Mouse (Mus musculus) kidney, adult 2 months (tissue): Measurements from ENCODE around the gene Slc2a13.

Experiments used
- CTCF ChIP-seq: fragments of 200-500 bp; conservative IDR thresholded peaks from 2 replicates; pipeline ENCODE4 v1.5.1; 2011; ENCODE audit warnings: low read depth, mild to moderate bottlenecking, control low read depth, low read length, moderate library complexity, mixed read lengths; ENCODE audit not compliant: insufficient read depth, insufficient read length
- POLR2A ChIP-seq: fragments of 200-500 bp; IDR thresholded peaks from one replicate; pipeline ENCODE4 v1.6.1; 2011; ENCODE audit warnings: low read depth, low read length, control low read depth

DNA sequence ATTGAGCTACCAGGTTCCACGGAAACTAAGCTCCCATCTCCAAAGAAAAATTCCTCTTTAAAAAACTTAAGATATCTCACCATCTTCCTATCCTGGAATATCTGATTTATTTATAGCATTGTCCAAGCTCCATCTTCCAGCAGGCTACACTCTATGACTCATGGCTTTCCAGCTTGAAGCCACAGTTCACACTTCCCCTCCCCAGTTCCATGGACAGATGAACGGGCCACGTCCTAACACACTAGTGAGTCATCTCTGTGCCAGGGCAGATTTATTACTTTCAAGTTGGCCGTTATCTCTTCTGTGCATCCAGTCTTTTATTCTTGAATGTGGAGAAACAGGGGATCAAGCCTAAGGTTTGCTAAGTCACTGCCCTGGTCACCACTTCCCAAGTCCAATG, 78.0 kb downstream of the Slc2a13 start:
- no peak for TF ChIP-seq POLR2A
- no peak for TF ChIP-seq CTCF
